In the genomic region with DNA sequence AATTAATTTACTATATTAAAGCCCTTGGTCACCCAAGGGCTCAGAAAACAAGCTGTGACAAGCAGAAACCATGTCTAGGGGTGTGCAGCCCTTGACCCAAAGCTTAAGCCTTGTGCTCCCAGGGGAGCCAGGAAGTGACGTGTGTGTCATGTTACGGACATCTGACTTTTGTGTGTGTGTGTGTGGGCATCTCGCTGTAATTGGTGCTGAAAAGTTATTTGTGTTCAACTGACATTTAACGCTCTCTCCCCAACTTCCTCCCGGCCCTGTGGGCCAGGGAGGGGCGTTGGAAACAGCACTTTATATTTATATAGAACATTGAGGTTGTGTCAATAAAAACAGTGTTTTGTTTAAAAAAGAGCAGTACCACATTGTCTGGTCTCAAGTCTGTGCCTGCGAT, we compare ENCODE assay signal across 11 mouse cellular contexts. TPM values are rescaled to one million over a fixed set of nuclear protein-coding genes. Genes with fewer than 3 reads are reported as not detected.
A peak's percentile ranks its signal among the peaks of the same experiment; 100 is the strongest.
DNase-seq lines count a peak whose midpoint lies in the region; ATAC-seq and TF ChIP-seq lines count a peak whose summit lies in the region.
"Had no signal": no experiment of that assay in that cellular context is flagged by ENCODE, and none has a peak within 500 bp of the region (broad histone marks: within the 10 kb centered on the region; RNA-seq: fewer than 3 reads in every experiment).

No protein-coding gene starts in this region.

- peaks cover 20% of the 10 kb centered on the region for H3K27me3 ChIP-seq in lung, embryonic 14.5 days (ENCODE audit: insufficient read depth, low read length)
- H3K27me3 ChIP-seq in intestine, postnatal 0 days (replicated peaks; ENCODE audit: control insufficient read depth, insufficient read depth, low read length) = peaks cover 16% of the 10 kb centered on the region
- peaks cover 8% of the 10 kb centered on the region for H3K27me3 ChIP-seq in small intestine, adult 2 months (ENCODE audit: control insufficient read depth, insufficient read depth, low read length)
- no peaks in the 10 kb centered on the region for H3K27me3 ChIP-seq in kidney, adult 2 months (replicated peaks; ENCODE audit: control insufficient read depth, insufficient read depth, low read length)

- no peaks in the 10 kb centered on the region for H3K9me3 ChIP-seq in lung, embryonic 14.5 days (ENCODE audit: low read depth, low read length)
- no peaks in the 10 kb centered on the region for H3K9me3 ChIP-seq in intestine, postnatal 0 days (ENCODE audit: control insufficient read depth)

- no peak overlapping the region for H3K27ac ChIP-seq in lung, embryonic 14.5 days (ENCODE audit: low read depth)
- no peak overlapping the region for H3K27ac ChIP-seq in intestine, postnatal 0 days (ENCODE audit: low read depth, low read length)
- H3K27ac ChIP-seq in small intestine, adult 2 months (ENCODE audit: insufficient read depth, low read depth, low read length) = no peak overlapping the region
- H3K27ac ChIP-seq in kidney, adult 2 months (ENCODE audit: insufficient read depth, low read depth, low read length) = no peak overlapping the region

- peak overlapping the region; percentile 54; the same call in 1 of the 2 replicates for H3K4me3 ChIP-seq in lung, embryonic 14.5 days (ENCODE audit: low read depth, low read length)
- H3K4me3 ChIP-seq in intestine, postnatal 0 days (ENCODE audit: low read depth, low read length) = peak overlapping the region; percentile 56; the same call in 1 of the 2 replicates
- H3K4me3 ChIP-seq in small intestine, adult 2 months (ENCODE audit: low read depth, low read length) = peak overlapping the region; percentile 4
- no peak overlapping the region for H3K4me3 ChIP-seq in kidney, adult 2 months (ENCODE audit: insufficient read depth, low read depth, low read length)
- H3K4me3 ChIP-seq: erythroblast, embryonic 14.5 days had no signal

- no peak for TF ChIP-seq CTCF in lung, embryonic 14.5 days (IDR thresholded peaks at IDR 0.05; ENCODE audit: low read depth)
- TF ChIP-seq CTCF in intestine, postnatal 0 days (IDR thresholded peaks at IDR 0.05; ENCODE audit: low read depth) = no peak
- TF ChIP-seq CTCF in small intestine, adult 2 months (IDR thresholded peaks at IDR 0.05; ENCODE audit: extremely low read depth, insufficient read length, insufficient replicate concordance, low read depth, low read length) = no peak
- TF ChIP-seq CTCF in kidney, adult 2 months (conservative IDR thresholded peaks at IDR 0.05; ENCODE audit: insufficient read depth, insufficient read length, low read depth, low read length) = no peak

- DNase-seq in lung, embryonic 14.5 days = no peak
- DNase-seq in lung, adult 18-20 months = no peak
- DNase-seq in MN1 (ENCODE audit: low spot score) = peak; percentile 12
- no peak for DNase-seq in layer of hippocampus, adult 9-11 months
- DNase-seq in kidney, adult 2 months = no peak
- no peak for DNase-seq in urinary bladder, postnatal 10 days (ENCODE audit: low spot score)
- DNase-seq: gastrocnemius, postnatal 25 days had no signal

- 45% methylated on average over 7 of the region's 7 CpGs for WGBS in lung, embryonic 14.5 days
- 63% methylated on average over 7 of the region's 7 CpGs for WGBS in intestine, postnatal 0 days
- WGBS in small intestine, adult 2 months = 76% methylated on average over 7 of the region's 7 CpGs
- WGBS in kidney, adult 2 months = 80% methylated on average over 7 of the region's 7 CpGs

- no peak for TF ChIP-seq POLR2A in small intestine, adult 2 months (IDR thresholded peaks at IDR 0.05; ENCODE audit: low read depth, low read length)
- TF ChIP-seq POLR2A in kidney, adult 2 months (IDR thresholded peaks at IDR 0.05; ENCODE audit: low read depth, low read length) = no peak

- no peak overlapping the region for H3K9ac ChIP-seq in lung, embryonic 14.5 days
- no peak overlapping the region for H3K9ac ChIP-seq in intestine, postnatal 0 days (ENCODE audit: low read depth, low read length)

- no peak for ATAC-seq in lung, embryonic 14.5 days (ENCODE audit: insufficient read depth)
- ATAC-seq in intestine, postnatal 0 days = no peak

- H3K4me2 ChIP-seq in lung, embryonic 14.5 days = peak overlapping the region; percentile 92
- H3K4me2 ChIP-seq in intestine, postnatal 0 days (replicated peaks; ENCODE audit: low read depth) = peak overlapping the region; percentile 90; the same call in 1 of the 2 replicates

- 0 out of 2 replicates have a peak, but pooled peaks cover 2% of the 10 kb centered on the region for H3K36me3 ChIP-seq in lung, embryonic 14.5 days (ENCODE audit: insufficient read depth)
- no peaks in the 10 kb centered on the region for H3K36me3 ChIP-seq in intestine, postnatal 0 days (ENCODE audit: control insufficient read depth, insufficient read depth)
- H3K36me3 ChIP-seq in small intestine, adult 2 months (ENCODE audit: control insufficient read depth, insufficient read depth, low read length) = peaks cover 1% of the 10 kb centered on the region; the same call in 1 of the 2 replicates
- no peaks in the 10 kb centered on the region for H3K36me3 ChIP-seq in kidney, adult 2 months (ENCODE audit: control insufficient read depth, insufficient read depth, low read length)

- no peaks in the 10 kb centered on the region for H3K4me1 ChIP-seq in lung, embryonic 14.5 days (ENCODE audit: insufficient read depth)
- H3K4me1 ChIP-seq in intestine, postnatal 0 days (replicated peaks; ENCODE audit: control insufficient read depth, insufficient read depth, low read length) = no peaks in the 10 kb centered on the region; the same call in 1 of the 2 replicates
- H3K4me1 ChIP-seq in small intestine, adult 2 months (ENCODE audit: control insufficient read depth, insufficient read depth, insufficient read length, low read length) = peaks cover 7% of the 10 kb centered on the region; the same call in 1 of the 2 replicates
- H3K4me1 ChIP-seq in kidney, adult 2 months (ENCODE audit: control insufficient read depth, insufficient read depth, low read length) = no peaks in the 10 kb centered on the region

RNA-seq across cellular contexts. Expression of gene Astl, which starts 0.4 kb away (rescaled TPM):
- not detected in 2 replicates for polyA plus RNA-seq in lung, embryonic 14.5 days (2014; fragmentation: Nextera tagmentation; extraction: Ambion mirVana)
- polyA plus RNA-seq in intestine, postnatal 0 days (2015; fragmentation: Nextera tagmentation; extraction: Ambion mirVana) = not detected in 2 replicates
- not detected in 2 replicates for polyA plus RNA-seq in small intestine, adult 2 months (2012; rRNA removed)
- polyA plus RNA-seq in kidney, adult 2 months (2012; rRNA removed) = not detected in 2 replicates
- polyA plus RNA-seq: erythroblast, embryonic 14.5 days; midbrain, postnatal 0 days had no signal

RNA-seq across cellular contexts. Expression of gene Dusp2, which starts 2.1 kb away (rescaled TPM):
- polyA plus RNA-seq in lung, embryonic 14.5 days (2014; fragmentation: Nextera tagmentation; extraction: Ambion mirVana) = 12.3 and 15.7 TPM in 2 replicates
- 3.7 and 4.4 TPM in 2 replicates for polyA plus RNA-seq in intestine, postnatal 0 days (2015; fragmentation: Nextera tagmentation; extraction: Ambion mirVana)
- polyA plus RNA-seq in small intestine, adult 2 months (2012; rRNA removed) = 5.2 and 10.2 TPM in 2 replicates
- 1.0 and 5.7 TPM in 2 replicates for polyA plus RNA-seq in kidney, adult 2 months (2012; rRNA removed)

RNA-seq across cellular contexts. Expression of gene Adra2b, which starts 25.0 kb away (rescaled TPM):
- not detected in 2 replicates for polyA plus RNA-seq in lung, embryonic 14.5 days (2014; fragmentation: Nextera tagmentation; extraction: Ambion mirVana)
- polyA plus RNA-seq in intestine, postnatal 0 days (2015; fragmentation: Nextera tagmentation; extraction: Ambion mirVana) = 1.3 and 1.4 TPM in 2 replicates
- 0.48 and 0.53 TPM in 2 replicates for polyA plus RNA-seq in small intestine, adult 2 months (2012; rRNA removed)
- 64.7 and 68.2 TPM in 2 replicates for polyA plus RNA-seq in kidney, adult 2 months (2012; rRNA removed)

Comparison
In these comparisons a context has a peak if more than half of its experiments do, and no peak if none do; other contexts are left out.
1. RNA of gene Adra2b, which starts 25.0 kb away (polyA plus RNA-seq): 64.7 to 68.2 TPM in kidney, adult 2 months; 1.3 to 1.4 TPM in intestine, postnatal 0 days, 0.48 to 0.53 TPM in small intestine, adult 2 months and not detected in lung, embryonic 14.5 days; every median in the first group is over 10 times any median in the second.